Mouse (Mus musculus) megakaryocyte progenitor cell, adult 5-6 weeks (primary cell): ENCODE measurements around the gene Ptprd. TPM values are rescaled to one million over a fixed set of nuclear protein-coding genes. Genes with fewer than 3 reads are reported as not detected.

Source experiments
- ATAC-seq: replicated peaks from 2 replicates; pipeline ENCODE4 v1.8.0; 2016; ENCODE audit warnings: mild to moderate bottlenecking, moderate TSS enrichment, inconsistent platforms; ENCODE audit not compliant: poor library complexity
- total RNA-seq, 2 experiments: library from RNA; stranded (forward) in 1 of 2; stranded (reverse) in 1 of 2; fragments of 157-497, 149-512 nt in 1 of 2; fragments of 200-1000 nt in 1 of 2; gene quantifications; 2 replicates each; pipeline versions ENCODE4 v1.2.3 to v1.2.4; 2015 to 2017

The Ptprd gene
- total RNA-seq, 2 experiments from 2014 or later, result not detected

GRCm38 (mm10) chr4:76414591-76414990, 1797.2 kb downstream of the Ptprd start:
- ATAC-seq, result no peak

GRCm38 (mm10) chr4:76410053-76410452, 1801.7 kb downstream of the Ptprd start:
- ATAC-seq, result no peak

DNA sequence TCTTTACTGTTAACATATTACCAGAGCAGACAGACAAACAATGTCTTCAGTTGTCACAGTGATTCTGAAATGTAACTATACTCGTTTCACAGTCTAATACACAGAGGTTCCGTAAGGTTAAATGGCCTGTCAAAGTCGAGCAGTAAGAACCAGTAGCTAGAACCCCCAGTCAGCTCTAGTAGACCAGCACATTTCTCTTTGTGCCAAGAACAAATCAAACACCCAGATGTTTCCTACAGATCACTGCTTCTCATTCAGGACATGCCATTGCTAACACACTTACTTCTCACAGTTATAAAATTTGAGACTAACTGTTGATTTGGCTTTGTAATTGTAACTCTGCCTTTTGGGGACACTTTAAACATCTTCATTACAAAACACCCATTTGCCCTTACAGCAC, 1802.6 kb downstream of the Ptprd start:
- no peak for ATAC-seq

- ATAC-seq, result no peak
Observed at GRCm38 (mm10) chr4:76405862-76406454, 1805.8 kb downstream of the Ptprd start.

DNA sequence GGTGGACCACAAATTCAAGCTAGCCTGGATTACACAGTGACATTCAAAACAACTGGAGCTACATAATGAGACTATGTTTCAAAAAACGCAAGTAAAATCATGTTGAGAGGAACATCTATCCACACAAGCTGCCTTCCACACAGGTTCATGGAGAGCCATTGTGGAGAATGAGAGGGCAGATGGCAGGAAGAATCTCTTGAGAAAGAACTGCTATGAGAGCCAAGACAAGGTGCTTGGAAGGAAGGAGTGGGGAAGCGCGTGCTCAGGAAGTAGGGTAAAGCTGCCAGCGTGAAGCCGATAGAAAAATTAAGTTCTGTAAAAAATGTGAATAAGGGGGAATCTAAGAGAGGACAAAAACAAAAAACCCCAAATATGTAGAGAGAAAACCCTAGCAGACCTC, 1808.5 kb downstream of the Ptprd start:
- no peak for ATAC-seq

- ATAC-seq, result no peak
Observed at GRCm38 (mm10) chr4:76387887-76388286, 1823.9 kb downstream of the Ptprd start.

DNA sequence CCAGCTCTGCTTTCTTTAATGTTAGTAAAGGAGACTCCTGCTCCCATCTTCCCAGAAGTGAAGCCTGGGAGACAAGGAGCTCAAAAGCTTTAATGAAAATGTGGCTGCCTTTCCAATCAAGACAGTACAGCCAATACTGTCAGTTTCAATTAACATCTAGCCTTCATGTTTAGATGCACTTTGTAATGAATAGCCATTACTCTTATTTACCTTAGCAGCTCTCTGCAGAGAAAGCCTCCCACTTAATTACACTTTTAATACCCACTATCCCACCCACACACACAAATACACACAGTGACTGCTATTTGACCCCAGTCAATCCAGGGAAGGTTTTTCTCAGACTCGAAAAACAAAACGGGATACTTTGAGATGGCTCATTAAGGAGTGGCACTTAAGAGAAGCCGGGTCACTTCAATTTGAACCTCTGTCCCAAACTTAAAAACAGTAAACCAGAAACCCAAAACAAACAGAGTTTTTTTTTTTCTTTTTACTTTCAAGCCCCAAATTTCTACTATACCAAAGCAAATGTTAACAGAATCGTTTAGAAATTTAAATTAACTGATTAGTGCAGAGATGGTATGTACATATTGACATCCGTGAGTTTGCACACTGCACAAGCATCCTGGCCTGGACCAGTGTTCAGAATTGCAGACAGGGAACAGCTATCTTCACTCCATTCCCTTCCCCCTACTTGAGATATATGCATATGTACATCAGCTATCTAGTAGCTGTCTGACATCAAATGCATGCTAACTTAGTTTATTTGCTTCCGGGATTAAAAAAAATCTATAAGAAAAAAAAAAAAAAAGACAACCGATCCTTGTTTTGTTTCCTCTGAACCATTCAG, 1824.6 kb downstream of the Ptprd start:
- ATAC-seq, result no peak

DNA sequence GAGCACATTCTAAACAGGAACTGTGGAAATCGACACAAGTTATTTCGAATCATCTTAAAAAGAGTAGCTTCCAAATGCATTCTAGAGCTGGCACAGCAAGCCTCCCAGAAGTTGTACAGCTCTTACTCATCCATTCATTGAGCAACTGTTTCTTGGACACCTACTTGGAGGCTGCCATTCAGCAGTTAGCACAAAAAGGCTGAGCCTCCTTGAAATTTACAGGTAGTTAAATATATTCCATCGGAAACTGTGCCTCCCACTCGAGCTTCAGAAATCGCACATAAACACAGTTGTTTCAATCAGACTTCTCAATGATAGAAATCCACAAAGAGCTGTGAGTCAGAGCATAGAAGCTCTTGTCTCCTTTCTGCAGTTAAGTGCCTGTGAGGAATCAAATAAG, 1825.9 kb downstream of the Ptprd start:
- no peak for ATAC-seq

GRCm38 (mm10) chr4:76380312-76380917, 1831.3 kb downstream of the Ptprd start:
- no peak for ATAC-seq

DNA sequence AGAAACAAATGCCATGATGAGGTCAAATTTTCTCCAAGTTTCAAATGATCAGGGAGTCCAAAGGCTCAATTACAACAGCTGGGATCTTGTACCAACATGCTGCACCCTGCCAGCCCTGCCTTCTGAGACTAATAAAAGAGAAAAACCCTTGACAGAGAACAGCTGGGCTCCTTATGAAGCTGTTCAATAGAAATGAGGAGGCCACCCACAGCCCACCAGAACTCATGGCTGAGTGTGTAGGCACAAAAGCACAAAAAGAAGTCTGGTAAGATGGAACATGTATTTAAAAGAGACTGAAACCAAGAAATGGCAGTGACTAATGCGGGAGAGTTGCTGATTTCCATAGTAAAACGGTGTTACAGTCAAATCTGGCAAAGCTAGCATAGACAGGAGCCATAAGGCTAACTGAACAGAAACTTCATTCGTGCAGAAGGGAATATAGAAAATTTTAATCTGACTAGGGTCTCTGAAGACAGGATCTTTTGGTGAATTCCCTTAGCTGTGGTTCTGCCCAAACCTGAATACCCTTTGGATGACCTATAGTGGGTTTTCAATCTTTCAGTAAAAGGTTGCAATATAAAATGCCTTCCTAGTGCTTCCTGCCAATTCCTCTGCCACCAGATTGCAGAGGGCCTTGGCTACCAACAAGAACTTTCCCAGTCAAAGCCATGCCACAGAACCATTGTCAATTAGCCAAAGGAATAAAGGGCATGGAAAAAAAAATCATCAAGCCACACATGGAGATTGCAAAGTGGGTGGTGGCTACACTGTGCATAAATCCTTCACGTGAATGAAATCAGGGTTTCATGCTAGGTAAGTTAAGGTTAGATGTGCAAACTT, 1841.5 kb downstream of the Ptprd start:
- ATAC-seq, result no peak

DNA sequence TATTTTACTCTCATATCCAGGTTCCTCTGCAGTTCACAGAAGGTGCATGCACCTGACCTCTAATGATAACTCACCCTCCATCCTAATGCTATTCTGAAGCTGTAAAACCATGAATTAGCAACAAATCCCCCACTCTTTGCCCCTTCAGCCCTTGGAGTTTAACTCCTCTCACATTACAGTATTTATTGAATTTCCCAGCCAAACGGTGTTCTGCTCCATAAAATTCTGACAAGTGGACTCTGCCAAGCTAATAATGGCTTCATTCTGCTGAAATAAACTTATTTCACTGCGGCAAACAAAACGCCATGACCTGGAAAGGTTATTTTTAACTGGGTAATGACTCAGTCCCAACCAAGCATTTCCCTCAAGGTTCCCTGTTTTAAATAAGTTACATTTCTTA, 1842.7 kb downstream of the Ptprd start:
- no peak for ATAC-seq

DNA sequence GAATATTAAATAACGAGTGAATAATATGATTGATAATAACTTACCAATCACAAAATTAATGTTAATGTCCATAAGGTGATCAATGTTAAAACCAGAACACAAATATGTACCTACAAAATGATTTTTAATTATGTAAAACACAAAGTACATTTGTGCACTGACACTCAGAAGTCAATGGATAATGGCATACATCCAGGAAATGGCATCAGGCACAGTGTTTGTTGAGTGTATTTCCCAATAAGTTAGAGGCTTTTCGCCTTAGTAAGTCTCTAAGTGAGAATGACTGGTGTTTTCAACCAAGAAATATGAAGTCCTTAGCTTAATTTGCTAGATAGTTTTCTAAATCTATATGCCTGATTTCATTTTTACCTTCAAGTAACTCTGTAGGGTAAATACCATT, 1843.5 kb downstream of the Ptprd start:
- ATAC-seq, result no peak

GRCm38 (mm10) chr4:76367285-76367684, 1844.5 kb downstream of the Ptprd start:
- ATAC-seq, result no peak

- no peak for ATAC-seq
Observed at GRCm38 (mm10) chr4:76365871-76366270, 1845.9 kb downstream of the Ptprd start.

GRCm38 (mm10) chr4:76361546-76361945, 1850.2 kb downstream of the Ptprd start:
- no peak for ATAC-seq

DNA sequence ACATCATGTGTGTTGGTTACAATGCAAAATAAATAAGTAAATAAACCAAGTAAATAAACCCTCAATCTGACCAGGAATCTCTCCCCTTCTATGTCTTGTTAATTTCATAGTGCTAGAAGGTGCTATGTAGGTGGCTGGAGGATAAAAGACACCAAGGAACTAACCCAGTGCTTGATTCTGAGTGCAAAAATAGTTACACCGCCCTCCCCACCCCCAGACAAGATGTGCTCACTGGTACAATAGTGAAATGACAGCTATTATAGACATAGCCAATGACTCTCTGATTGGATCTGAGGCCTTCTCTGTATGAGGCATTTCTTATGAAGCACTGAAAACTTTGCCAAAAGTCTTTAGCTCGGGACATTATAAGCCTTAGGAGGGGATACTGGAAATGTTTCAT, 1857.6 kb downstream of the Ptprd start:
- ATAC-seq, result no peak

- ATAC-seq, result no peak
Observed at GRCm38 (mm10) chr4:76352468-76352867, 1859.3 kb downstream of the Ptprd start.

- ATAC-seq, result no peak
Observed at GRCm38 (mm10) chr4:76351201-76351979, 1860.4 kb downstream of the Ptprd start.

DNA sequence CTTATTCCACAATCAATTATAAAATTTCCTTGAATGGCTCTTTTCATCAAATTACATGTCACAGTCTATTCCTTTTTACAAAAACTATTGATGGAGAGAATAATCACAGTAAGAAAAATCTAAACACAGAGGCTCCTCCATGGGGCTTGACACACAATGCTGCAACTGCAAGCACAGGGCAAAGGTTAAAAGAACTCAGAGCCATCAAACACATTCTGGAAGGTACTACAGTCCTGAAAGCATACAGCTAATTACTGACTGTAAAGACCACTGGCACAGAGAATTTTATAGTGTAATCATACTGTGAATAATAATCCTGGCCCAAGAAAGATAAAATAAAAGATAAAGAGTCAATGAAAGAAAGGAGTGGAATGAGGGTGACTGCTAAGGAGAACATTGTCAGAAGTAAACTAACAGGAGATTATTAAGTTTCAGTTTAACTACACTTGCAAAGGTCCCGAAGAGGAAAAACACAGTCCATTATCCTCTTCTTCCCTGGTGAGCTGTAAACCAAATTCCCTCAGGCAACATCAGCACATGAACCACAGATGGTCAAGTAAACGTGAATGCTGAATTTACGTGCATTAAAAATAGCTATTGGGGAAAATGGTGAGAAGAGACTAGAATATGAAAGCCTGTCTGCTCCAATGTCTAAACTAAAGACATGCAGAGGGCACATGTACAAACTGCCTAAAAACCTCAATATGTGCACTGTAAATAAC, 1861.4 kb downstream of the Ptprd start:
- no peak for ATAC-seq

- ATAC-seq, result no peak
Observed at GRCm38 (mm10) chr4:76344059-76344458, 1867.7 kb downstream of the Ptprd start.
